Mouse (Mus musculus) cerebellum, adult (tissue): ENCODE results near the gene Xrn2.

Experiments used
- ATAC-seq: cut with Nextera tagmentation; 2 replicates; pipeline ENCODE4 v1.9.2; 2017; ENCODE audit warnings: mild to moderate bottlenecking, moderate library complexity, mixed read lengths; ENCODE audit not compliant: insufficient number of reproducible peaks, low FRiP score, low TSS enrichment

Gene Xrn2

GRCm38 (mm10) chr2:147047051-147047450, 34.3 kb downstream of the Xrn2 start:
- no peak for ATAC-seq

- ATAC-seq: no peak
Measured at GRCm38 (mm10) chr2:147053229-147053892, 40.6 kb downstream of the Xrn2 start.

- ATAC-seq: no peak
Measured at GRCm38 (mm10) chr2:147067480-147068246, 54.9 kb downstream of the Xrn2 start.

- ATAC-seq: no peak
Measured at GRCm38 (mm10) chr2:147069077-147069476, 56.3 kb downstream of the Xrn2 start.

- no peak for ATAC-seq
Measured at GRCm38 (mm10) chr2:147070305-147070704, 57.5 kb downstream of the Xrn2 start.

GRCm38 (mm10) chr2:147073962-147074361, 61.2 kb downstream of the Xrn2 start:
- no peak for ATAC-seq

GRCm38 (mm10) chr2:147074399-147074798, 61.6 kb downstream of the Xrn2 start:
- ATAC-seq: no peak

GRCm38 (mm10) chr2:147082391-147082790, 69.6 kb downstream of the Xrn2 start:
- no peak for ATAC-seq

- no peak for ATAC-seq
Measured at GRCm38 (mm10) chr2:147083471-147084365, 70.9 kb downstream of the Xrn2 start.

GRCm38 (mm10) chr2:147084366-147085071, 71.7 kb downstream of the Xrn2 start:
- no peak for ATAC-seq

- ATAC-seq: no peak
Measured at GRCm38 (mm10) chr2:147085072-147085870, 72.5 kb downstream of the Xrn2 start, which contains the start of gene Nkx2-4. Nkx2-4 (minus strand) TSS chr2:147085445.

GRCm38 (mm10) chr2:147085937-147086336, 73.1 kb downstream of the Xrn2 start:
- ATAC-seq: no peak

- no peak for ATAC-seq
Measured at GRCm38 (mm10) chr2:147086441-147086840, 73.6 kb downstream of the Xrn2 start.

GRCm38 (mm10) chr2:147119736-147120135, 106.9 kb downstream of the Xrn2 start:
- ATAC-seq: no peak

GRCm38 (mm10) chr2:147127366-147127765, 114.6 kb downstream of the Xrn2 start:
- ATAC-seq: no peak
